Mouse (Mus musculus) limb, embryonic 11.5 days (tissue): Measurements from ENCODE around the gene Raet1e. TPM values are rescaled to one million over a fixed set of nuclear protein-coding genes. Genes with fewer than 3 reads are reported as not detected.
"Not testable (repeated sequence)": the region's sequence is repeated elsewhere in the genome, so short reads cannot be mapped to it uniquely, and the experiment has no call there.

Experiments
- ATAC-seq: fragments of 200-750 bp; cut with Nextera tagmentation; 2 replicates; pipeline ENCODE4 v1.8.0; 2017; ENCODE audit warnings: low read depth; ENCODE audit not compliant: insufficient number of reproducible peaks, low FRiP score, low TSS enrichment
- DNase-seq: peaks from one replicate; pipeline ENCODE4 v3.0.0-alpha.2; 2015; ENCODE audit warnings: low spot score
- H3K27ac ChIP-seq: fragments of 300-500 bp; sonication (generic); replicated peaks from 2 replicates; pipeline ENCODE4 v1.5.1; 2014; ENCODE audit warnings: low read depth, mild to moderate bottlenecking, low read length
- H3K27me3 ChIP-seq: fragments of 300-500 bp; sonication (generic); 2 replicates; pipeline ENCODE4 v1.6.1; 2014; ENCODE audit warnings: mild to moderate bottlenecking, low read length, mixed read lengths; ENCODE audit not compliant: control insufficient read depth, insufficient read depth
- H3K36me3 ChIP-seq: fragments of 300-500 bp; sonication (generic); 2 replicates; pipeline ENCODE4 v1.6.1; 2014; ENCODE audit warnings: mild to moderate bottlenecking, low read length, moderate library complexity, mixed read lengths; ENCODE audit not compliant: control insufficient read depth, insufficient read depth
- H3K4me1 ChIP-seq: fragments of 300-500 bp; sonication (generic); 2 replicates; pipeline ENCODE4 v1.6.1; 2014; ENCODE audit warnings: low read length, mixed read lengths; ENCODE audit not compliant: control insufficient read depth, insufficient read depth
- H3K4me2 ChIP-seq: fragments of 300-500 bp; sonication (generic); 2 replicates; pipeline ENCODE4 v1.6.1; 2014; ENCODE audit warnings: low read depth, mild to moderate bottlenecking, moderate library complexity; ENCODE audit not compliant: severe bottlenecking
- H3K4me3 ChIP-seq: fragments of 300-500 bp; sonication (generic); 2 replicates; pipeline ENCODE4 v1.5.1; 2014; ENCODE audit warnings: low read depth, low read length
- H3K9ac ChIP-seq: fragments of 300-500 bp; sonication (generic); 2 replicates; pipeline ENCODE4 v1.6.1; 2014; ENCODE audit warnings: mild to moderate bottlenecking, low read length
- H3K9me3 ChIP-seq: fragments of 300-500 bp; sonication (generic); 2 replicates; pipeline ENCODE4 v1.6.1; 2016; ENCODE audit warnings: low read length; ENCODE audit not compliant: control insufficient read depth
- WGBS: fragments of 180-500 bp; shearing (Covaris S2); extraction: QIAGEN DNeasy Blood & Tissue Kit; methylation state at CpG from one replicate; pipeline ENCODE4 v1.1.7; 2014; 5-methylcytosine and 5-hydroxymethylcytosine counted together
- polyA plus RNA-seq: library from polyadenylated mRNA; unstranded; fragments of >200 nt; fragmentation: Nextera tagmentation; extraction: Ambion mirVana; gene quantifications from 2 replicates; pipeline ENCODE4 v1.2.1, GENCODE M21; 2014

Raet1e gene
- polyA plus RNA-seq, 1 experiment from 2014 or later: 14.3 TPM

GRCm38 (mm10) chr10:22360957-22361356 lies 202.6 kb downstream of the Raet1e start:
- H3K27ac ChIP-seq, H3K9me3 ChIP-seq, H3K4me3 ChIP-seq, H3K36me3 ChIP-seq, H3K9ac ChIP-seq, H3K4me1 ChIP-seq, ATAC-seq, DNase-seq, H3K27me3 ChIP-seq, H3K4me2 ChIP-seq: not testable (repeated sequence)
- 100% methylated on average over 1 of the region's 2 CpGs for WGBS

- H3K4me3 ChIP-seq, H3K9me3 ChIP-seq, H3K36me3 ChIP-seq, H3K27ac ChIP-seq, H3K27me3 ChIP-seq, H3K9ac ChIP-seq, H3K4me1 ChIP-seq: not testable (repeated sequence)
- DNase-seq (peak; percentile 51), ATAC-seq (peak; percentile 77; the same call in 1 of the 2 replicates)
- H3K4me2 ChIP-seq: peak overlapping the region; percentile 15; the same call in 1 of the 2 replicates
- WGBS: 0% methylated on average over 10 of the region's 15 CpGs
These were observed 203.3 kb downstream of the Raet1e start for GRCm38 (mm10) chr10:22361415-22362352.

GRCm38 (mm10) chr10:22362466-22362865 lies 204.1 kb downstream of the Raet1e start:
- not testable (repeated sequence) for H3K9ac ChIP-seq, H3K4me1 ChIP-seq, H3K27me3 ChIP-seq, ATAC-seq, H3K4me2 ChIP-seq, H3K27ac ChIP-seq, DNase-seq, H3K9me3 ChIP-seq, H3K4me3 ChIP-seq, H3K36me3 ChIP-seq
- 84% methylated on average over 2 of the region's 2 CpGs for WGBS

GRCm38 (mm10) chr10:22364915-22365314 lies 206.5 kb downstream of the Raet1e start:
- ATAC-seq, H3K4me2 ChIP-seq, H3K9me3 ChIP-seq, H3K9ac ChIP-seq, H3K36me3 ChIP-seq, H3K4me3 ChIP-seq, DNase-seq, H3K4me1 ChIP-seq, H3K27ac ChIP-seq, H3K27me3 ChIP-seq: not testable (repeated sequence)
- 71% methylated on average over 2 of the region's 2 CpGs for WGBS

GRCm38 (mm10) chr10:22381226-22381625 lies 222.9 kb downstream of the Raet1e start:
- H3K36me3 ChIP-seq, H3K27ac ChIP-seq, H3K4me3 ChIP-seq, H3K4me1 ChIP-seq, H3K9ac ChIP-seq, H3K27me3 ChIP-seq, H3K9me3 ChIP-seq: not testable (repeated sequence)
- peak overlapping the region; percentile 17; the same call in 1 of the 2 replicates for H3K4me2 ChIP-seq
- peak; percentile 70 for ATAC-seq
- peak; percentile 32 for DNase-seq
- 2% methylated on average over 5 of the region's 10 CpGs for WGBS

- H3K27me3 ChIP-seq, DNase-seq, H3K9ac ChIP-seq, H3K27ac ChIP-seq, H3K36me3 ChIP-seq, H3K9me3 ChIP-seq, H3K4me3 ChIP-seq, ATAC-seq, H3K4me1 ChIP-seq, H3K4me2 ChIP-seq: not testable (repeated sequence)
- 91% methylated on average over 7 of the region's 7 CpGs for WGBS
These were observed 231.8 kb downstream of the Raet1e start for GRCm38 (mm10) chr10:22390146-22390545.

- H3K4me1 ChIP-seq, H3K36me3 ChIP-seq, DNase-seq, H3K27me3 ChIP-seq, H3K27ac ChIP-seq, ATAC-seq, H3K4me2 ChIP-seq, H3K9me3 ChIP-seq, H3K4me3 ChIP-seq, H3K9ac ChIP-seq: not testable (repeated sequence)
- 90% methylated on average over 2 of the region's 5 CpGs for WGBS
These were observed 233.2 kb downstream of the Raet1e start for GRCm38 (mm10) chr10:22391616-22392015.

- not testable (repeated sequence) for DNase-seq, H3K4me2 ChIP-seq, H3K36me3 ChIP-seq, H3K27me3 ChIP-seq, H3K4me1 ChIP-seq, H3K4me3 ChIP-seq, H3K9ac ChIP-seq, H3K27ac ChIP-seq, H3K9me3 ChIP-seq, ATAC-seq
- WGBS: no CpG with 5 or more reads among the region's 2 CpGs
These were observed 234.9 kb downstream of the Raet1e start for GRCm38 (mm10) chr10:22393028-22393824.
